Mouse (Mus musculus): Measurements from ENCODE around the gene Tbc1d2.
"Not testable (repeated sequence)": the region's sequence is repeated elsewhere in the genome, so short reads cannot be mapped to it uniquely, and the experiment has no call there.

The Tbc1d2 gene

GRCm38 (mm10) chr4:46605451-46605850, 44.6 kb downstream of the Tbc1d2 start:
- Histone ChIP-seq H3K4me1 (replicated peaks; ENCODE audit: low read depth, low read length) (peaks cover 60% of the 10 kb centered on the region), H3K27me3 (ENCODE audit: insufficient read depth, low read length) (peaks cover 37% of the 10 kb centered on the region), H3K9me3 (ENCODE audit: low read length) (no peaks in the 10 kb centered on the region), H3K36me3 (ENCODE audit: insufficient read depth, low read length) (0 out of 2 replicates have a peak, but pooled peaks cover 4% of the 10 kb centered on the region), H3K4me3 (replicated peaks; ENCODE audit: low read length) (peak overlapping the region; percentile 57)
- TF ChIP-seq POU5F1 (IDR thresholded peaks at IDR 0.05; ENCODE audit: borderline replicate concordance, low read length) (no peak), CTCF (conservative IDR thresholded peaks at IDR 0.05; ENCODE audit: low read length) (no peak), NANOG (IDR thresholded peaks at IDR 0.05; ENCODE audit: borderline replicate concordance, low read length) (no peak)

GRCm38 (mm10) chr4:46602704-46603103, 47.3 kb downstream of the Tbc1d2 start:
- TF ChIP-seq CTCF (conservative IDR thresholded peaks at IDR 0.05; ENCODE audit: low read length) = no peak
- no peak for TF ChIP-seq POU5F1 (IDR thresholded peaks at IDR 0.05; ENCODE audit: borderline replicate concordance, low read length)
- no peak for TF ChIP-seq NANOG (IDR thresholded peaks at IDR 0.05; ENCODE audit: borderline replicate concordance, low read length)
- Histone ChIP-seq H3K4me1 (replicated peaks; ENCODE audit: low read depth, low read length) (peaks cover 47% of the 10 kb centered on the region), H3K27me3 (ENCODE audit: insufficient read depth, low read length) (peaks cover 60% of the 10 kb centered on the region), H3K36me3 (ENCODE audit: insufficient read depth, low read length) (0 out of 2 replicates have a peak, but pooled peaks cover 4% of the 10 kb centered on the region), H3K4me3 (replicated peaks; ENCODE audit: low read length) (no peak overlapping the region), H3K9me3 (ENCODE audit: low read length) (no peaks in the 10 kb centered on the region)

- Histone ChIP-seq H3K4me1 (replicated peaks; ENCODE audit: low read depth, low read length) (peaks cover 44% of the 10 kb centered on the region), H3K4me3 (replicated peaks; ENCODE audit: low read length) (peak within 1 kb of the TSS; percentile 85), H3K9me3 (ENCODE audit: low read length) (no peaks in the 10 kb centered on the region), H3K27me3 (ENCODE audit: insufficient read depth, low read length) (peaks cover 67% of the 10 kb centered on the region), H3K36me3 (ENCODE audit: insufficient read depth, low read length) (0 out of 2 replicates have a peak, but pooled peaks cover 4% of the 10 kb centered on the region)
- TF ChIP-seq POU5F1 (IDR thresholded peaks at IDR 0.05; ENCODE audit: borderline replicate concordance, low read length) = no peak
- TF ChIP-seq CTCF (conservative IDR thresholded peaks at IDR 0.05; ENCODE audit: low read length) = peak; percentile 62
- no peak for TF ChIP-seq NANOG (IDR thresholded peaks at IDR 0.05; ENCODE audit: borderline replicate concordance, low read length)
Observed at GRCm38 (mm10) chr4:46601844-46602423, 48.1 kb downstream of the Tbc1d2 start, which contains the start of gene Coro2a. Coro2a (minus strand) TSS chr4:46602202.

- TF ChIP-seq NANOG (IDR thresholded peaks at IDR 0.05; ENCODE audit: borderline replicate concordance, low read length) = no peak
- Histone ChIP-seq H3K4me1 (replicated peaks; ENCODE audit: low read depth, low read length) (peaks cover 39% of the 10 kb centered on the region), H3K36me3 (ENCODE audit: insufficient read depth, low read length) (0 out of 2 replicates have a peak, but pooled peaks cover 4% of the 10 kb centered on the region)
Observed at GRCm38 (mm10) chr4:46601258-46601843, 48.7 kb downstream of the Tbc1d2 start.

GRCm38 (mm10) chr4:46600473-46601257, 49.3 kb downstream of the Tbc1d2 start:
- H3K4me1 ChIP-seq (replicated peaks; ENCODE audit: low read depth, low read length) = peaks cover 32% of the 10 kb centered on the region
- TF ChIP-seq CTCF (conservative IDR thresholded peaks at IDR 0.05; ENCODE audit: low read length) (no peak), POU5F1 (IDR thresholded peaks at IDR 0.05; ENCODE audit: borderline replicate concordance, low read length) (no peak)
- peak overlapping the region; percentile 85 for H3K4me3 ChIP-seq (replicated peaks; ENCODE audit: low read length)
- 0 out of 2 replicates have a peak, but pooled peaks cover 4% of the 10 kb centered on the region for H3K36me3 ChIP-seq (ENCODE audit: insufficient read depth, low read length)
- H3K27me3 ChIP-seq (ENCODE audit: insufficient read depth, low read length) = peaks cover 73% of the 10 kb centered on the region
- no peaks in the 10 kb centered on the region for H3K9me3 ChIP-seq (ENCODE audit: low read length)

More at GRCm38 (mm10) chr4:46601258-46601843, 48.7 kb downstream of the Tbc1d2 start:
- Histone ChIP-seq H3K4me3 (replicated peaks; ENCODE audit: low read length) (peak overlapping the region; percentile 85), H3K9me3 (ENCODE audit: low read length) (no peaks in the 10 kb centered on the region), H3K27me3 (ENCODE audit: insufficient read depth, low read length) (peaks cover 70% of the 10 kb centered on the region)

GRCm38 (mm10) chr4:46599609-46600008, 50.4 kb downstream of the Tbc1d2 start:
- Histone ChIP-seq H3K27me3 (ENCODE audit: insufficient read depth, low read length) (peaks cover 66% of the 10 kb centered on the region), H3K4me1 (replicated peaks; ENCODE audit: low read depth, low read length) (peaks cover 25% of the 10 kb centered on the region)
- not testable (repeated sequence) for H3K9me3 ChIP-seq (ENCODE audit: low read length); H3K36me3 ChIP-seq (ENCODE audit: insufficient read depth, low read length); H3K4me3 ChIP-seq (replicated peaks; ENCODE audit: low read length)

GRCm38 (mm10) chr4:46598981-46599380, 51.0 kb downstream of the Tbc1d2 start:
- Histone ChIP-seq H3K9me3 (ENCODE audit: low read length) (no peaks in the 10 kb centered on the region), H3K36me3 (ENCODE audit: insufficient read depth, low read length) (no peaks in the 10 kb centered on the region), H3K4me1 (replicated peaks; ENCODE audit: low read depth, low read length) (peaks cover 19% of the 10 kb centered on the region), H3K27me3 (ENCODE audit: insufficient read depth, low read length) (peaks cover 68% of the 10 kb centered on the region), H3K4me3 (replicated peaks; ENCODE audit: low read length) (no peak overlapping the region)
- TF ChIP-seq POU5F1 (IDR thresholded peaks at IDR 0.05; ENCODE audit: borderline replicate concordance, low read length) (no peak), CTCF (conservative IDR thresholded peaks at IDR 0.05; ENCODE audit: low read length) (no peak), NANOG (IDR thresholded peaks at IDR 0.05; ENCODE audit: borderline replicate concordance, low read length) (no peak)

- no peak overlapping the region for H3K4me3 ChIP-seq (replicated peaks; ENCODE audit: low read length)
Observed at GRCm38 (mm10) chr4:46598111-46598510, 51.9 kb downstream of the Tbc1d2 start.

More at GRCm38 (mm10) chr4:46598111-46598510, 51.9 kb downstream of the Tbc1d2 start:
- peaks cover 18% of the 10 kb centered on the region for H3K4me1 ChIP-seq (replicated peaks; ENCODE audit: low read depth, low read length)
- no peaks in the 10 kb centered on the region for H3K36me3 ChIP-seq (ENCODE audit: insufficient read depth, low read length)
- no peak for TF ChIP-seq NANOG (IDR thresholded peaks at IDR 0.05; ENCODE audit: borderline replicate concordance, low read length)
- no peak for TF ChIP-seq POU5F1 (IDR thresholded peaks at IDR 0.05; ENCODE audit: borderline replicate concordance, low read length)
- TF ChIP-seq CTCF (conservative IDR thresholded peaks at IDR 0.05; ENCODE audit: low read length) = no peak
- H3K27me3 ChIP-seq (ENCODE audit: insufficient read depth, low read length) = peaks cover 65% of the 10 kb centered on the region
- no peaks in the 10 kb centered on the region for H3K9me3 ChIP-seq (ENCODE audit: low read length)
